ENCODE assay signal across 8 mouse cellular contexts in the genomic region with DNA sequence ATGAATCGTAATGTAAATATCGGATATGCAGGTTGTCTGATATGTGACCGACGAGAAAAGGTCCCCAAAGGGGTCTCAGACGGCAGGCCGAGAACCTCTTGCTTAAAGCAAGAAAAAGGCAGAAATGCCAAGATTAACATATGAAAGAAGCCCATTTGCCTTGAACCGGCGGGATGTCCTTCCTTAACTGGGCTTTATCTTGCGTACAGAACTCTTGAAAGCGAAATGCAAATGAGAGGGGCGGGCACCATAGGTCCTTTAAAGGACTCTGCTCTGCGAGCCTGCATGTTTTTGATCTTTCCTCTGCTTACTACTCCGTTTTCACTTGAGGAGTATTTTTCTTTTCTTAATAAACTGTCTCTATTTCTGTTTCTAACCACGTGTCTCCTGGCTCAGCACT. TPM values are rescaled to one million over a fixed set of nuclear protein-coding genes. Genes with fewer than 3 reads are reported as not detected.
A peak's percentile ranks its signal among the peaks of the same experiment; 100 is the strongest.
DNase-seq lines count a peak whose midpoint lies in the region; ATAC-seq and TF ChIP-seq lines count a peak whose summit lies in the region.

No protein-coding gene starts in this region.

- H3K9me3 ChIP-seq in heart, embryonic 16.5 days (replicated peaks; ENCODE audit: control insufficient read depth, low read length) = no peaks in the 10 kb centered on the region
- no peaks in the 10 kb centered on the region for H3K9me3 ChIP-seq in midbrain, embryonic 15.5 days

- peak overlapping the region; percentile 39 for H3K9ac ChIP-seq in heart, embryonic 16.5 days (ENCODE audit: low read length)
- H3K9ac ChIP-seq in midbrain, embryonic 15.5 days = no peak overlapping the region

- H3K27ac ChIP-seq in heart, embryonic 16.5 days (ENCODE audit: low read length) = no peak overlapping the region
- H3K27ac ChIP-seq in midbrain, embryonic 15.5 days = no peak overlapping the region
- no peak overlapping the region for H3K27ac ChIP-seq in cerebellum, adult 2 months (ENCODE audit: insufficient read depth, low read length)

- TF ChIP-seq CTCF in cerebellum, adult 2 months (IDR thresholded peaks at IDR 0.05; ENCODE audit: borderline replicate concordance, insufficient read depth, low read depth, low read length) = no peak

- 9% methylated on average over 14 of the region's 14 CpGs for WGBS in heart, embryonic 16.5 days
- WGBS in midbrain, embryonic 15.5 days = 3% methylated on average over 14 of the region's 14 CpGs
- 36% methylated on average over 14 of the region's 14 CpGs for WGBS in cerebellum, adult 2 months

- DNase-seq in heart, adult 9 months (ENCODE audit: low spot score in 2 of 2) = no peak
- peak; percentile 66 for DNase-seq in embryo, embryonic 11 days
- DNase-seq in induced T-regulatory cell, adult 2 months (ENCODE audit: low read depth) = peak; percentile 25
- DNase-seq in cerebellum, adult 2 months = no peak
- DNase-seq in kidney, adult 9 months = no peak
- no peak for DNase-seq in gastrocnemius, postnatal 14 days

- H3K27me3 ChIP-seq in heart, embryonic 16.5 days (ENCODE audit: control insufficient read depth, insufficient read depth, low read length) = peaks cover 4% of the 10 kb centered on the region
- peaks cover 3% of the 10 kb centered on the region; the same call in 1 of the 2 replicates for H3K27me3 ChIP-seq in midbrain, embryonic 15.5 days (replicated peaks)
- no peaks in the 10 kb centered on the region; the same call in 1 of the 2 replicates for H3K27me3 ChIP-seq in cerebellum, adult 2 months (ENCODE audit: control insufficient read depth, insufficient read depth, low read length)

- peaks cover 18% of the 10 kb centered on the region for H3K4me1 ChIP-seq in heart, embryonic 16.5 days (ENCODE audit: control insufficient read depth, insufficient read depth, low read length)
- H3K4me1 ChIP-seq in midbrain, embryonic 15.5 days = peaks cover 10% of the 10 kb centered on the region
- no peaks in the 10 kb centered on the region for H3K4me1 ChIP-seq in cerebellum, adult 2 months (ENCODE audit: control insufficient read depth, insufficient read depth, low read length)

- peak overlapping the region; percentile 51 for H3K4me3 ChIP-seq in heart, embryonic 16.5 days (ENCODE audit: low read length)
- peak overlapping the region; percentile 14 for H3K4me3 ChIP-seq in midbrain, embryonic 15.5 days
- H3K4me3 ChIP-seq in cerebellum, adult 2 months (replicated peaks; ENCODE audit: insufficient read depth, low read depth, low read length) = no peak overlapping the region

- H3K4me2 ChIP-seq in heart, embryonic 16.5 days (ENCODE audit: low read depth, low read length) = peak overlapping the region; percentile 67
- peak overlapping the region; percentile 41 for H3K4me2 ChIP-seq in midbrain, embryonic 15.5 days

- no peak for ATAC-seq in heart, embryonic 16.5 days (replicated peaks; ENCODE audit: extremely low read depth, insufficient read depth, low FRiP score)
- no peak for ATAC-seq in midbrain, embryonic 15.5 days (replicated peaks)

- intact Hi-C loops in gastrocnemius, postnatal 14 days (cut with DNase I; ENCODE audit: low total_unique reads) = no loop called here

- H3K36me3 ChIP-seq in heart, embryonic 16.5 days (ENCODE audit: control insufficient read depth, insufficient read depth) = no peaks in the 10 kb centered on the region
- no peaks in the 10 kb centered on the region for H3K36me3 ChIP-seq in midbrain, embryonic 15.5 days (replicated peaks)

- TF ChIP-seq POLR2A in cerebellum, adult 2 months (IDR thresholded peaks at IDR 0.05; ENCODE audit: borderline replicate concordance, insufficient read depth, low read length) = no peak

RNA-seq across cellular contexts. Expression of gene Btn2a2, which starts 3.3 kb away (rescaled TPM):
- polyA plus RNA-seq in heart, embryonic 16.5 days (2015; fragmentation: Nextera tagmentation; extraction: Ambion mirVana) = 0.29 and 0.34 TPM in 2 replicates
- not detected in 2 replicates for polyA plus RNA-seq in midbrain, embryonic 15.5 days (2015; fragmentation: Nextera tagmentation; extraction: Ambion mirVana)
- polyA plus RNA-seq in cerebellum, adult 2 months (2012; rRNA removed) = 0.20 and 0.21 TPM in 2 replicates
- not detected for total RNA-seq in gastrocnemius, postnatal 14 days (2021)

RNA-seq across cellular contexts. Expression of gene Btn1a1, which starts 26.3 kb away (rescaled TPM):
- polyA plus RNA-seq in heart, embryonic 16.5 days (2015; fragmentation: Nextera tagmentation; extraction: Ambion mirVana) = 0.83 and 1.0 TPM in 2 replicates
- polyA plus RNA-seq in midbrain, embryonic 15.5 days (2015; fragmentation: Nextera tagmentation; extraction: Ambion mirVana) = 0.09 and 0.25 TPM in 2 replicates
- polyA plus RNA-seq in cerebellum, adult 2 months (2012; rRNA removed) = 0.21 and 0.32 TPM in 2 replicates
- total RNA-seq in gastrocnemius, postnatal 14 days (2021) = not detected

RNA-seq across cellular contexts. Expression of gene Hist1h4h, which starts 38.9 kb away (rescaled TPM):
- 7.7 and 8.6 TPM in 2 replicates for polyA plus RNA-seq in heart, embryonic 16.5 days (2015; fragmentation: Nextera tagmentation; extraction: Ambion mirVana)
- polyA plus RNA-seq in midbrain, embryonic 15.5 days (2015; fragmentation: Nextera tagmentation; extraction: Ambion mirVana) = 3.3 and 5.1 TPM in 2 replicates
- polyA plus RNA-seq in cerebellum, adult 2 months (2012; rRNA removed) = 33.0 and 35.8 TPM in 2 replicates
- total RNA-seq in gastrocnemius, postnatal 14 days (2021) = 100 to 1,000 TPM; 281 to 294 TPM

RNA-seq across cellular contexts. Expression of gene Hist1h2af, which starts 41.7 kb away (rescaled TPM):
- polyA plus RNA-seq in heart, embryonic 16.5 days (2015; fragmentation: Nextera tagmentation; extraction: Ambion mirVana) = 3.8 and 9.2 TPM in 2 replicates
- polyA plus RNA-seq in midbrain, embryonic 15.5 days (2015; fragmentation: Nextera tagmentation; extraction: Ambion mirVana) = 0.69 TPM in 1 of 2 replicates, not detected in the other
- 0.60 and 2.4 TPM in 2 replicates for polyA plus RNA-seq in cerebellum, adult 2 months (2012; rRNA removed)
- total RNA-seq in gastrocnemius, postnatal 14 days (2021) = 10 to 100 TPM; 61.2 to 77.1 TPM

RNA-seq across cellular contexts. Expression of gene Hist1h3g, which starts 43.2 kb away (rescaled TPM):
- 2.0 and 2.2 TPM in 2 replicates for polyA plus RNA-seq in heart, embryonic 16.5 days (2015; fragmentation: Nextera tagmentation; extraction: Ambion mirVana)
- 2.2 TPM in 1 of 2 replicates, not detected in the other for polyA plus RNA-seq in midbrain, embryonic 15.5 days (2015; fragmentation: Nextera tagmentation; extraction: Ambion mirVana)
- 0.29 TPM in 1 of 2 replicates, not detected in the other for polyA plus RNA-seq in cerebellum, adult 2 months (2012; rRNA removed)
- total RNA-seq in gastrocnemius, postnatal 14 days (2021) = 10 to 100 TPM; 19.9 to 21.2 TPM

Comparison
In these comparisons a context has a peak if more than half of its experiments do, and no peak if none do; other contexts are left out.
1. DNase-seq: peak in embryo, embryonic 11 days (single experiment) and induced T-regulatory cell, adult 2 months (single experiment); none in heart, adult 9 months (0 of 2), cerebellum, adult 2 months (0 of 2), kidney, adult 9 months (single experiment) and gastrocnemius, postnatal 14 days (single experiment).